Mouse (Mus musculus) cerebellum, adult 2 months (tissue): ENCODE measurements at regions not wholly inside any gene's neighbourhood (a gene's known extent, or its start where the extent isn't known, plus 50 kb on each side); places are given as distances from the start of the nearest gene placed in this dataset.

Source experiments
- CTCF ChIP-seq: fragments of 200-500 bp; IDR thresholded peaks from 2 replicates; pipeline ENCODE4 v1.5.1; 2011; ENCODE audit warnings: low read depth, mild to moderate bottlenecking, control low read depth, low read length, moderate library complexity, borderline replicate concordance; ENCODE audit not compliant: insufficient read depth
- POLR2A ChIP-seq: fragments of 200-500 bp; IDR thresholded peaks from 2 replicates; pipeline ENCODE4 v1.6.1; 2011; ENCODE audit warnings: low read length, control low read depth, borderline replicate concordance; ENCODE audit not compliant: insufficient read depth

DNA sequence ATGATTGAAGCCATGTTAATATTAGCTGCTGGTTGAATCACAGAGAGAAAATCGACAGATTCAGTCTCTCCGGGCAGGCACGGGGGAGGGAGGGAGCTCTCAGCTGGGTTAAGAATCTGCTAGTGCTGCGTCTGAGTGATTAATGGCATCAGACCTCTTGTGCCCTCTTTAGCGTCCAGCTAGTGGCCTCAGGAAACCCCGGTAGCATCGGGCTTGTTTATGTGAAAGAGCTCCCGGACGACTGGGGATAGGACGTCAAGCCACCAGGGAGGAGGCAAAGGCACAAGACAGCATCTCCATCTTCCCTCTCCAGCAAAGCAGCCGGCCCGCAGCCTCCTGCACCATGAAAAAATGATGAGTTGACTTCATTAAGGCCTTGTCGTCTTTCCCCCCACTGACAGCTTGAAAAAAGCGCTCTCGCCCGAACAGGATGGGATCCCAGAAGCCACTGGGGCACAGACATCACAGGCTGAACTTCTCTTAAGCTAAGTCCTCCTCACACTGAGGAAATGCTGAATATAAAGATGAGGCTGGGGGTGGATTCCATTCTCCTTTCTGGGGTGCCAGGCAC lies 294.9 kb downstream of the CK137956 start:
- TF ChIP-seq CTCF (no peak), POLR2A (no peak)
